Mouse (Mus musculus) kidney, adult 8-10 months (tissue): Measurements from ENCODE around the gene Map3k7cl.

Source experiments
- DNase-seq, 2 experiments: peaks; one replicate each; pipeline ENCODE4 v3.0.0; 2022

Map3k7cl gene

GRCm38 (mm10) chr16:87587843-87588242 is 34.7 kb downstream of the Map3k7cl start:
- DNase-seq, result no peak

- no peak for DNase-seq
These were observed 41.0 kb downstream of the Map3k7cl start for GRCm38 (mm10) chr16:87594145-87594544.

DNA sequence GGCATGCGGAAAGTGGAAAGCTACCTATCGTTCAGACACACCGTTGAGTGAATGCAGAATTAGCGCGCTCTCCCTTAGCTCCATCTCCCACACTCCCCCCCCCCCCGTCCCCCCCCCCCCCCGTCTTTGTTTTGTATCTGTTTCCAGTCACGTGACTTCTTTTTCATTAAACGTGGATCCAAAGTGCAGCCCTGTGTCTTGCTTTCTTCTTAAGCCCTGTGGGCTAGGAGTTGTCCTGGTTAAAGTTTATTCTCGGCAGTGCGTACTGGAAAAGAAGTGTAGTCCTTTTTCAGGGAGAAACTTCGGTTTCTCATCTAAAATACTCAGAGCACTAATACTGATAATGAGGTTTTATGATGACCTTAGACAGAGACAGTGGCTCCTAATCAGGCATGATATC is 42.0 kb downstream of the Map3k7cl start:
- DNase-seq, result peak; percentile 40 to 65

- DNase-seq, result no peak
These were observed 49.8 kb downstream of the Map3k7cl start for GRCm38 (mm10) chr16:87602717-87603526.

- no peak for DNase-seq
These were observed 50.9 kb downstream of the Map3k7cl start for GRCm38 (mm10) chr16:87604002-87604401.

DNA sequence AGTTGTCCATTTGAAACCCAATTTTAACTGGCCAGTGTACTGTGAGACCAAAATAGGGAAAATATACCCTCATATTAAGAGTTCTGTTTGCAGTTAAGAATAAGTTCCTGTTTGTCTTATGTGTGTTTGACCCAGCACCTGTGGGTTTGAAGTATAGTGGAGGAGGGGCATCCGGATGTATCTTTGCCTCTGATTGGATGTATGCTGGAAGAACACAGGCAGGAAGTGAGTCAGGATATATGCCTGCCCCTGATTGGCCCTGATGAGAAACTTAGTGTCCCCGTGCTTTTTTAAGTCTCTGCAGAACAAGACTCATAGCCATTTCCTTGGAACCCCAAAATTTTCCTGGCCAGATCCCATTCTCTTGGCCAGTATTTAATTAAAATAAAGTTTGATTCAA is 51.8 kb downstream of the Map3k7cl start:
- DNase-seq, result no peak

GRCm38 (mm10) chr16:87607383-87607782 is 54.3 kb downstream of the Map3k7cl start:
- DNase-seq, result no peak

- DNase-seq, result no peak
These were observed 54.8 kb downstream of the Map3k7cl start for GRCm38 (mm10) chr16:87607959-87608358.

DNA sequence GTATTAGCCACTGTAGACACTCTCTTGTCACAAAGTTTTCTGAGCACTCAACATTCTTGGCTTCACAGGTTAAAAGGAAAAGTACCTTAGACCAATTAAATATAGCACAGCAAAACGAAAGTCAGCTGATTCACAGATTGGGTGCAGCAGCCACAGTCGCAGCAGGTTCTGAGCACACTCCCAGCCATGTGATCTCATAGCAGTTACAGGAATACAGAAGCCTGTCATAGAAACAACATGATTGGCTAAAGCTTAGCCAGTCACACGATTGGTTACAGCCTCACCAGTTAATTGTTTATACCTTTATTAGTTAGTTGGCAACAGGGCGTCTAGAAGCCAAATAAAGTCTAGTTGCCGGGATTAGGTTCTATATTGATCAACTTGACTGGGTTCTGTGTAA is 57.0 kb downstream of the Map3k7cl start:
- DNase-seq, result peak; percentile 31 to 41

- no peak for DNase-seq
These were observed 57.6 kb downstream of the Map3k7cl start for GRCm38 (mm10) chr16:87610556-87611295.

- no peak for DNase-seq
These were observed 58.3 kb downstream of the Map3k7cl start for GRCm38 (mm10) chr16:87611420-87611819.

- no peak for DNase-seq
These were observed 59.2 kb downstream of the Map3k7cl start for GRCm38 (mm10) chr16:87612218-87612838.

- DNase-seq, result no peak
These were observed 64.2 kb downstream of the Map3k7cl start for GRCm38 (mm10) chr16:87617377-87617776.

DNA sequence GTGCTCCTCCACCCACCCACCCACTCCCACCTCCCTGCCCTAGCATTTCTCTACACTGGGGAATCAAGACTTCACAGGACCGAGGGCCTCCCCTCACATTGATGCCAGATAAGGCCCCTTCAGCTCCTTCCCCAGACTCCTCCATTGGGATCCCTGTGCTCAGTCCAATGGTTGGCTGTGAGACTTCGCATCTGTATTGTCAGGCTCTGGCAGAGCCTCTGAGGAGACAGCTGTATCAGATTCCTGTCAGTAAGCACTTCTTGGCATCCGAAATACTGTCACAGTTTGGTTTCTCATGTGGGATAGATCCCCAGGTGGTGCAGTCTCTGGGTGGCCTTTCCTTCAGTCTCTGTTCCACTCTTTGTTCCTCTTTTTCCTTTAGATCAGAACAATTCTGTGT is 68.1 kb downstream of the Map3k7cl start:
- DNase-seq, result no peak

DNA sequence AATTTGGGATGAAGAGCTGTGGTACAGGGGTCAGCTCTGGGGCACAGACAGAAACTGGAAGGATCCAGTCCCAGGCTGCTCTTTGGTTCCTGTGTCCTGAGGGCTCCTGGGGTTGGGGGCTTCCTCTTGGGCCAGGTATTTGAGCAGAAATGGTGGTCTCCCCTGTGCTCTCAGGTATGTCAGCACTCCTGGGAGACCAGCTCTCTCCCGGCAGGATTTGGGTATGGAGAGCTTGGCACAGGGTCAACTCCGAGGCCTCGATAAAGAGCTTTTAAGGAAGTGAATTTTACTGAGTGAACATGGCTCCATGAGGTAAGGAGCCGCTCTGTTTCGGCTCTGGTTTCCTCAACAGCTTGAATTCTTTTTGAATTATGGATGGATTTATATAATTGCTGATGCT is 70.8 kb downstream of the Map3k7cl start:
- no peak for DNase-seq

DNA sequence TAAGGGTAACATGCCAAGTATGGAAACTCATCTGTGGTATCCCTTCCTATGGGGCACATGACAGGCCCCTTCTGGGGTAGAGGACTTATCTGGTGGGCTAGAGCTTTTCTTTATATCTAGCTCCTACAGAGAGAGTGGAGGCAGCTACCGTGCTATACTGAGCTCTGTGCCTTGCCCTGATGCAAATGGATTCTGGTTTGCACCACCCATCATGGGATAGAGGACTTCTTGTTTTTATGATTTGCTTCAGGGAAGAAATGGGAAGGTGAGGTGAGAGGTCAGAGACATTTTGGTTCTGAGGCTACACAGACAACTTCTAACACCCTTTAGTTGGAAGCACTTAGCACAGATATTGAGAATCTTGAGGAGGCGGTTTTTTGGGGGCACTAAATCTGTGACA is 71.8 kb downstream of the Map3k7cl start:
- no peak for DNase-seq

GRCm38 (mm10) chr16:87625341-87625740 is 72.2 kb downstream of the Map3k7cl start:
- DNase-seq, result no peak

GRCm38 (mm10) chr16:87625816-87626215 is 72.7 kb downstream of the Map3k7cl start:
- DNase-seq, result no peak

GRCm38 (mm10) chr16:87626696-87627095 is 73.6 kb downstream of the Map3k7cl start:
- no peak for DNase-seq

DNA sequence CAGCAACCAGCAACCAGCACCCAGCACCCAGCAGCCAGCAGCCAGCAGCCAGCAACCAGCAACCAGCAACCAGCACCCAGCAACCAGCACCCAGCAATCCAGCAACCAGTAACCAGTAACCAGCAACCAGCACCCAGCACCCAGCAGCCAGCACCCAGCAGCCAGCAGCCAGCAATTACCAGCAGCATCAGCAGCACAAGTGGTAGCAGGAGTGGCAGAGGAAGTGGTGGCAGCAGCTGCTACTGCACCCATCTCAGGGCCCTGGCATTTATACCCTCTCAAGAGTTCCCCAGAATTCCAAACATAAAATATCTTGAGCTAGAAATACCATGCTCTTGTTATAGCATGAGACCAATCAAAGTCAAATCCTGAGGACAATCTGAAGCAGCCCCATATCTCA is 81.6 kb downstream of the Map3k7cl start:
- no peak for DNase-seq

DNA sequence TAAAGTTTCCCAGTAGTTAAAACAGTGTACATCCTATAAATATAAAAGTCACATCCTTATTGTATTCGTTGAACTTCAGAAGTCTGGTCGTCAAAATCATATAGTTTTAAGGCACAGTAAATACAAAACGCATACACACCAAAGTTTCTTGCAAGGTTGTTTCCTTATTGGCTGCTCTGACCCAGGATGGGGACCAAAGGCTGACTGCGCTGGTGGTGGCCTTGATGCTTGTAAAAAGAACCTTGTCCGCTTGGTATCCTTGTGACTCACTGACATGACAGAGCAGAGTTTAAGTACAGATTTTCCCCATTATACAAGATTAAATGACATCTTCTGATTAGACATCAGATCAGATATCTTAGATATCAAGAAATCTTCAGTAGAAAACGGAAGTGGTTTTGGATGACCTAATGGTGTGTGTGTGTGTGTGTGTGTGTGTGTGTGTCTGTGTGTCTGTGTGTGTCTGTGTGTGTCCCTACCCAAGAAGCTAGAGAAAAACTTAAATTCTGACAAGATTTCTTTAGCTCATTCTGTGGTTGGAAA is 82.2 kb downstream of the Map3k7cl start:
- DNase-seq, result no peak

GRCm38 (mm10) chr16:87635841-87636240 is 82.7 kb downstream of the Map3k7cl start:
- DNase-seq, result no peak

DNA sequence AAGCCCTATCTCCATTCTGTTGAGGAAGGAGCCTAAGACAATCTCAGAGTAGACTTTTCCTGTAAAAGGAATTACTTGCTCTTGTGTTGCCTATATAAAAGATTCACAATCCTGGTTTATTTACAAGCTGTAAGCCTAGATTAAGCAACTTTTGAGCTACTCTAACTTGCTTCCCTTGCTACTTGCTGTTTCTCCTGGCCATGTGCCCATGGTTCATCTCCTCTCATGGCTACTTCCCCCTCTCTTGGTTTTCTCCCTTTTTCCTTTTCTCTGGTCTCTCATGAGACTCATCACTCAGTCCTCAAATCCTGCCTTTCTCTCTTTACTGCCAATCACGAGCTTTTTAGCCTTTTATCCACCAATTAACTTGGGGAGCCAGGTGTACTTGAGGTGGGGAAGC is 85.0 kb downstream of the Map3k7cl start:
- DNase-seq, result no peak

DNA sequence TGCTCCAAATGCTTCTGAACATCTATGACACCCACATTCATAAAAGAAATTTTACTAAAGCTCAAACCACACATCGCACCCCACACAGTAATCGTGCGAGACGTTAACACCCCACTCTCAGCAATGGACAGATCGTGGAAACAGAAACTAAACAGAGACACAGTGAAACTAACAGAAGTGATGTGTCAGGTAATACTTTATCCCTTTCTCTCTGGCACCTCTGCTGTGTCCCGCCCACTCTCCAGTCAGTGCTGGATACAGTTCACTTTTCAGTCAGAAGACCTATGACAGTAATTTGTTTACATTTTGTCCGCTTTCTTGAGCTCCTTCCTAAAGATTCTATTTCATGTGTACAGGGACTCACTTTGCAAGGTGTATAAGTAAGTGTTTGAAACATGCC is 89.1 kb downstream of the Map3k7cl start:
- no peak for DNase-seq
